Mouse (Mus musculus) megakaryocyte-erythroid progenitor cell, adult 5 weeks (primary cell): ENCODE data around the gene Dek. TPM values are rescaled to one million over a fixed set of nuclear protein-coding genes. Genes with fewer than 3 reads are reported as not detected.

Source experiments
- polyA plus RNA-seq: library from polyadenylated mRNA; stranded (reverse); fragments of >175 nt; gene quantifications from 2 replicates; pipeline ENCODE4 v1.2.3, GENCODE M21; 2012

Gene Dek
- polyA plus RNA-seq, result 581 and 973 TPM in 2 replicates

DNA sequence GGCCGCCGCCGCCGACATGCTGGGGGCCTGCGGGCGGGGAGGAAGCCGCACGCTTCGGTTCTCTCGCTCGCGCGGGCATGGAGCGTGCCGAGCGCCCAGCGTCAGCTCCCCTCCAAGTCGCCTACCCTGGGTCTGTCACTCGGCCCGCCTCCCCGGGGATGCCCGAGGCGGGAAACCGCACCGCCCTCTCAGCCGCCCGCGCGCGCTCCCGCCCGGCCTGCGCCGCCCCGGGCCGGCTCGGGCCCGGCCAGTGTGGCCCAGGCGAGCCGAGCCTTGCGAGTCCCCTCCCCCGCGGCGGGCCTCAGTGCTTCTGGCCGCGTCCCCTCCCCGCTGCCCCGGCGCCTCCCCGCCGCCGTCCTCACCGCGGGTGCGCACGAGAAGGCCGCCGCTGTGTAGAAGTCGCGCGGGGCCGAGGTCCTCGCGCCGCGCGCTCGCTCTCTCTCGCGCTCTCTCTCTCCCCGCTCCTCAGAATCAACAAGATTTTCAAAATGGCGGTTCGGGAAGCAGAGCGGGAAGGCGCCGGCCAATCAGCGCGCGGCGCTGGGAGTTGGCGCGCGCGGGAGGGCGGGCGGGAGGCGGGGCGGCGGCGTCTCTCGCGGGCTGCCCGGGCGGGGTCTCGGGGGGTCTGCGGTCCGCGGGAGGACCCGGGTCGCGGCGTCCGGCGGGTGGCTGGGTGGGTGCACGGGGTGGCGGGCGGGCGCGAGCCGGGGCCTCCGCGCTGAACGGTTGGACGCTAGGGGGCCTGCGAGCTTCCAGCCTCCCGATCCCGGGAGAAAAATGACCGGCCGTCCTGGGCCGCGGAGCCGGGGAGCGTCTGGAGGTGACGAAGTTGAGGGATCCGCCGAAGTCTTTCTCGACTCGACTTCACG, at the start of gene Dek:
TSS of gene Dek (minus strand) at position 491 of the 869 bp plus-strand sequence.

GRCm38 (mm10) chr13:47122537-47123430, 16.8 kb upstream of the Dek start, which contains the start of gene Rnf144b:
TSS of gene Rnf144b (plus strand) at chr13:47122656.

DNA sequence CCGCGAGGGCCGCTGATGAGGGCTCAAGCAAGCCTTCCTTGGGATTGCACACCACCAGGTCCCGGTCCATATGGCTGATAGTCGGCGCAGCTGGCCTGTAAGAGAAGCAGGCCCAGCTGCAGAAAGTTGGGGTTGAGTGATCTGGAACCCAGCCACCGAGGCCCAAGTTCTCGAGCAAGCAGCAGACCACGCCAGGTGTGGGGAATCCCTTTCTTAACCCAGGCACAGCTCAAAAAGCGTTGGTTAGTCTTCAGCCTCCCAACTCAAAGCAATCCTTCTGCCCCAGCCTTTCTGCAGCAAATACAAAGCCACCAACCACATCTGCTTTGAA, 61.4 kb downstream of the Dek start, which contains the start of gene Tpmt:
TSS of gene Tpmt (minus strand) at position 121 of the 331 bp plus-strand sequence.

DNA sequence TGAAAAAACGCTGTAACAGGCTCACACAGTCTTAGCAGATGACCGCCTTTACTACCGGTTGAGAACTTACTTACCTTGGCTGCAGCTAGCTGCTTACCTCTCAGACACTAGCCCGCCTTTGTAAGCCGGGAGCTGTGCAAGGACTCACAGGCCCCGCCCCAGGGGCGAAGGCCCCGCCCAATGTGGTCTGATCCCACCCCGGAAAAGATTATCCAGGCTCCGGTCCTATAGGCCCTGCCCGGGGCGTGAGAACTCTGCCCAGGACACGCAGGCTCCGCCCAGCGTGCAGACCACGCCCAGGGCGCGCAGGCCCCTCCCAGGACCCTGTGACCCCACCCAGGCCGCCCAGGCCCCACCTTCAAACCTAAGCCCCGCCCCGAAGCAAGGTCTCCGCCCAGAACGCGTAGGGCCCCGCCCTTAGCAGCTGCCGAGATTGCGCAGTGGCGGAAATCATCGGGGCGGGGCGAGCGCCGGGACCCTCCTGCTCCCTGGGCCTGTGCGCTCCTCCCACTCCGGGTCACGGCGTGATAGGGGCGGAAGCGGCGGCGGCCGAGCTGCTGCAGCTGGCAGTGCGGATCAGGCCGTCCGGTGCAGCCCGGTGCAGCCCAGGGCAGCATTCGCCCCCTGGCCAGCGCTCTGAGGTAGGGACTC, 62.8 kb downstream of the Dek start, which contains the start of gene Kdm1b:
TSS of gene Kdm1b (plus strand) at position 470 of the 651 bp plus-strand sequence.

Other genes starting within 250 kb of the Dek start
- gene Kif13a, start 176.3 kb downstream of the Dek start, polyA plus RNA-seq, result 29.2 and 32.2 TPM in 2 replicates
- gene Nhlrc1, start 91.4 kb downstream of the Dek start, polyA plus RNA-seq, result 1.7 TPM in 2 replicates
- 3.5 and 3.7 TPM in 2 replicates for gene Kdm1b, start 62.7 kb downstream of the Dek start, polyA plus RNA-seq
- 0.43 and 0.52 TPM in 2 replicates for gene Tpmt, start 61.5 kb downstream of the Dek start, polyA plus RNA-seq
- 1.6 and 3.8 TPM in 2 replicates for gene Rnf144b, start 16.5 kb upstream of the Dek start, polyA plus RNA-seq